Mouse (Mus musculus) monocyte, adult 5-6 weeks (primary cell): ENCODE measurements around the gene Nit2. TPM values are rescaled to one million over a fixed set of nuclear protein-coding genes. Genes with fewer than 3 reads are reported as not detected.
"Not testable (repeated sequence)": the region's sequence is repeated elsewhere in the genome, so short reads cannot be mapped to it uniquely, and the experiment has no call there.

Experiments
- ATAC-seq: fragments of 153-309, 156-312 bp; replicated peaks from 2 replicates; pipeline ENCODE4 v1.8.0; 2017; ENCODE audit warnings: mild to moderate bottlenecking; ENCODE audit not compliant: low TSS enrichment, insufficient number of reproducible peaks, severe bottlenecking, poor library complexity, low FRiP score
- total RNA-seq: library from RNA; stranded (forward); fragments of 200-1000, 200-491, 200-594 nt; gene quantifications from 3 replicates; pipeline ENCODE4 v1.2.3, GENCODE M21; 2017

Gene Nit2
- total RNA-seq = 2.0 to 9.7 TPM (median 7.9 TPM) in 3 replicates

- ATAC-seq = peak; percentile 83
Measured at GRCm38 (mm10) chr16:57166611-57167513, at the start of gene Nit2. TSS of gene Nit2 (minus strand) at chr16:57167341.

- peak; percentile 75 for ATAC-seq
Measured at GRCm38 (mm10) chr16:57215957-57216356, 48.8 kb upstream of the Nit2 start.

GRCm38 (mm10) chr16:57211037-57211436 is 43.9 kb upstream of the Nit2 start:
- ATAC-seq = peak; percentile 34; the same call in 1 of the 2 replicates

- ATAC-seq = no peak
Measured at GRCm38 (mm10) chr16:57208342-57208741, 41.2 kb upstream of the Nit2 start.

- no peak for ATAC-seq
Measured at GRCm38 (mm10) chr16:57197281-57197680, 30.1 kb upstream of the Nit2 start.

- ATAC-seq = no peak
Measured at GRCm38 (mm10) chr16:57196590-57196989, 29.4 kb upstream of the Nit2 start.

- ATAC-seq = no peak
Measured at GRCm38 (mm10) chr16:57191214-57191613, 24.1 kb upstream of the Nit2 start.

GRCm38 (mm10) chr16:57190390-57190789 is 23.2 kb upstream of the Nit2 start:
- ATAC-seq = no peak

GRCm38 (mm10) chr16:57189493-57189892 is 22.4 kb upstream of the Nit2 start:
- peak; percentile 79 for ATAC-seq

GRCm38 (mm10) chr16:57186618-57187017 is 19.5 kb upstream of the Nit2 start:
- no peak for ATAC-seq

GRCm38 (mm10) chr16:57182037-57182436 is 14.9 kb upstream of the Nit2 start:
- no peak for ATAC-seq

GRCm38 (mm10) chr16:57181180-57181579 is 14.0 kb upstream of the Nit2 start:
- ATAC-seq = peak; percentile 51

GRCm38 (mm10) chr16:57177664-57178063 is 10.5 kb upstream of the Nit2 start:
- ATAC-seq = no peak

- peak; percentile 52; the same call in 1 of the 2 replicates for ATAC-seq
Measured at GRCm38 (mm10) chr16:57177254-57177653, 10.1 kb upstream of the Nit2 start.

GRCm38 (mm10) chr16:57176276-57176675 is 9.1 kb upstream of the Nit2 start:
- no peak; the same call in 1 of the 2 replicates for ATAC-seq

GRCm38 (mm10) chr16:57175751-57176150 is 8.6 kb upstream of the Nit2 start:
- ATAC-seq = no peak

- ATAC-seq = not testable (repeated sequence)
Measured at GRCm38 (mm10) chr16:57174480-57174879, 7.3 kb upstream of the Nit2 start.

GRCm38 (mm10) chr16:57171570-57171969 is 4.4 kb upstream of the Nit2 start:
- ATAC-seq = no peak

- ATAC-seq = no peak
Measured at GRCm38 (mm10) chr16:57171161-57171560, 4.0 kb upstream of the Nit2 start.

- ATAC-seq = no peak
Measured at GRCm38 (mm10) chr16:57168236-57168635, 1.1 kb upstream of the Nit2 start.
